Mouse (Mus musculus): ENCODE data around the gene Gm20388. TPM values are rescaled to one million over a fixed set of nuclear protein-coding genes. Genes with fewer than 3 reads are reported as not detected.

The Gm20388 gene
- polyA plus RNA-seq, 1 experiment = 49.7 TPM

DNA sequence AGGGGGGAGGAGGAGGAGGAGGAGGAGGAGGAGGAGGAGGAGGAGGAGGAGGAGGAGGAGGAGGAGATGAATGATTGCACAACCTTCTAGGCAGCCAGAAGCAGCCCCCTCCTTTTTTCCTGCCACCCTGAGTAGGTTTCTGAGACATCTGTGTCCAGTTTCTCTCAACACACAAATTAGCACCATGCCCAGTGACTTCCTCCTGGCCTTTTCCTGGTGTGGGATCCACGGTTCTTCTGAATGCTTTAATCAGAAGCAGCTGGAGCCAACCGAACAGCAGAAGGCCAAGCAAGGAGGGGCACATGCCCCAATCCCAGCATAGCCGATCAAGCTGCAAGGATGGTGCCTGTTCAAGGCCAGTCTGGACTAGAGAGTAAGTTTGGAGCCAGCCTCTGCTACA lies 3889.2 kb downstream of the Gm20388 start:
- Histone ChIP-seq H3K27me3 (replicated peaks; ENCODE audit: control insufficient read depth, insufficient read depth, low read length) (no peaks in the 10 kb centered on the region), H3K4me3 (ENCODE audit: insufficient read depth, low read depth, low read length) (no peak overlapping the region), H3K4me1 (ENCODE audit: control insufficient read depth, insufficient read depth, low read length) (no peaks in the 10 kb centered on the region), H3K36me3 (ENCODE audit: control insufficient read depth, insufficient read depth, low read length) (no peaks in the 10 kb centered on the region), H3K27ac (ENCODE audit: insufficient read depth, low read depth, low read length) (no peak overlapping the region)
- DNase-seq = no peak
- 53% methylated on average over 3 of the region's 3 CpGs for WGBS
- no peak for TF ChIP-seq POLR2A (IDR thresholded peaks at IDR 0.05; ENCODE audit: low read depth, low read length)
- TF ChIP-seq CTCF (conservative IDR thresholded peaks at IDR 0.05; ENCODE audit: insufficient read depth, insufficient read length, low read depth, low read length) = no peak

DNA sequence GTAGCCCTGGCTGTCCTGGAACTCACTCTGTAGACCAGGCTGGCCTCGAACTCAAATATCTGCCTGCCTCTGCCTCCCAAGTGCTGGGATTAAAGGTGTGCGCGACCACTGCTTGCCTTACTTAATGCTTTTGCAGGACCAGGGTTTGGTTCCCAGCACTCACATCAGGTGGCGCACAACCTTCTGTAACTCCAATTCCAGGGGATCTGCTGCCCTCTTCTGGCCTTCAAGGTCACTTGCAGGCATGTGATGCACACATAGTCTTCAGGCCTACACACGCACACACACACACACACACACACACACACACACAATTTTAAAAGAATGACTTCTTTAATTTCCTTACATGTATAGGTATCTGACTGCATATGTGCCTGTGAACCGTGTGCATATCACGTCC lies 3890.2 kb downstream of the Gm20388 start:
- TF ChIP-seq POLR2A (IDR thresholded peaks at IDR 0.05; ENCODE audit: low read depth, low read length) (no peak), CTCF (conservative IDR thresholded peaks at IDR 0.05; ENCODE audit: insufficient read depth, insufficient read length, low read depth, low read length) (0 out of 2 replicates have a peak, but pooled peaks have one; percentile 6)
- no peak for DNase-seq
- Histone ChIP-seq H3K27ac (ENCODE audit: insufficient read depth, low read depth, low read length) (no peak overlapping the region), H3K36me3 (ENCODE audit: control insufficient read depth, insufficient read depth, low read length) (no peaks in the 10 kb centered on the region), H3K27me3 (replicated peaks; ENCODE audit: control insufficient read depth, insufficient read depth, low read length) (no peaks in the 10 kb centered on the region), H3K4me3 (ENCODE audit: insufficient read depth, low read depth, low read length) (no peak overlapping the region), H3K4me1 (ENCODE audit: control insufficient read depth, insufficient read depth, low read length) (peaks cover 5% of the 10 kb centered on the region; the same call in 1 of the 2 replicates)
- WGBS = 94% methylated on average over 7 of the region's 7 CpGs

GRCm38 (mm10) chr8:123801538-123801937 lies 3890.9 kb downstream of the Gm20388 start:
- Histone ChIP-seq H3K4me1 (ENCODE audit: control insufficient read depth, insufficient read depth, low read length) (peaks cover 5% of the 10 kb centered on the region; the same call in 1 of the 2 replicates), H3K27ac (ENCODE audit: insufficient read depth, low read depth, low read length) (no peak overlapping the region), H3K27me3 (replicated peaks; ENCODE audit: control insufficient read depth, insufficient read depth, low read length) (no peaks in the 10 kb centered on the region), H3K4me3 (ENCODE audit: insufficient read depth, low read depth, low read length) (no peak overlapping the region), H3K36me3 (ENCODE audit: control insufficient read depth, insufficient read depth, low read length) (no peaks in the 10 kb centered on the region)
- TF ChIP-seq POLR2A (IDR thresholded peaks at IDR 0.05; ENCODE audit: low read depth, low read length) = no peak
- TF ChIP-seq CTCF (conservative IDR thresholded peaks at IDR 0.05; ENCODE audit: insufficient read depth, insufficient read length, low read depth, low read length) = no peak
- DNase-seq = no peak
- WGBS = 90% methylated on average over 2 of the region's 2 CpGs

GRCm38 (mm10) chr8:123803639-123804038 lies 3893.0 kb downstream of the Gm20388 start:
- Histone ChIP-seq H3K4me1 (ENCODE audit: control insufficient read depth, insufficient read depth, low read length) (peaks cover 17% of the 10 kb centered on the region), H3K27me3 (replicated peaks; ENCODE audit: control insufficient read depth, insufficient read depth, low read length) (no peaks in the 10 kb centered on the region), H3K27ac (ENCODE audit: insufficient read depth, low read depth, low read length) (no peak overlapping the region), H3K4me3 (ENCODE audit: insufficient read depth, low read depth, low read length) (no peak overlapping the region), H3K36me3 (ENCODE audit: control insufficient read depth, insufficient read depth, low read length) (no peaks in the 10 kb centered on the region)
- DNase-seq = no peak
- TF ChIP-seq POLR2A (IDR thresholded peaks at IDR 0.05; ENCODE audit: low read depth, low read length) = no peak
- no peak for TF ChIP-seq CTCF (conservative IDR thresholded peaks at IDR 0.05; ENCODE audit: insufficient read depth, insufficient read length, low read depth, low read length)
- 83% methylated on average over 1 of the region's 1 CpGs for WGBS

- TF ChIP-seq CTCF (conservative IDR thresholded peaks at IDR 0.05; ENCODE audit: insufficient read depth, insufficient read length, low read depth, low read length) (no peak), POLR2A (IDR thresholded peaks at IDR 0.05; ENCODE audit: low read depth, low read length) (no peak)
- WGBS = 86% methylated on average over 7 of the region's 7 CpGs
- H3K4me3 ChIP-seq (ENCODE audit: insufficient read depth, low read depth, low read length) = no peak overlapping the region
- DNase-seq = no peak
- H3K27ac ChIP-seq (ENCODE audit: insufficient read depth, low read depth, low read length) = no peak overlapping the region
- no peaks in the 10 kb centered on the region for H3K36me3 ChIP-seq (ENCODE audit: control insufficient read depth, insufficient read depth, low read length)
- H3K27me3 ChIP-seq (replicated peaks; ENCODE audit: control insufficient read depth, insufficient read depth, low read length) = no peaks in the 10 kb centered on the region
- H3K4me1 ChIP-seq (ENCODE audit: control insufficient read depth, insufficient read depth, low read length) = peaks cover 17% of the 10 kb centered on the region
Measured at GRCm38 (mm10) chr8:123804586-123804985, 3893.9 kb downstream of the Gm20388 start.

- no peaks in the 10 kb centered on the region for H3K27me3 ChIP-seq (replicated peaks; ENCODE audit: control insufficient read depth, insufficient read depth, low read length)
- no peak for TF ChIP-seq CTCF (conservative IDR thresholded peaks at IDR 0.05; ENCODE audit: insufficient read depth, insufficient read length, low read depth, low read length)
- TF ChIP-seq POLR2A (IDR thresholded peaks at IDR 0.05; ENCODE audit: low read depth, low read length) = no peak
- H3K36me3 ChIP-seq (ENCODE audit: control insufficient read depth, insufficient read depth, low read length) = no peaks in the 10 kb centered on the region
- no peak for DNase-seq
- 18% methylated on average over 15 of the region's 15 CpGs for WGBS
- H3K27ac ChIP-seq (ENCODE audit: insufficient read depth, low read depth, low read length) = peak overlapping the region; percentile 69
- H3K4me1 ChIP-seq (ENCODE audit: control insufficient read depth, insufficient read depth, low read length) = peaks cover 17% of the 10 kb centered on the region
- H3K4me3 ChIP-seq (ENCODE audit: insufficient read depth, low read depth, low read length) = peak overlapping the region; percentile 84
Measured at GRCm38 (mm10) chr8:123805209-123805717, 3894.6 kb downstream of the Gm20388 start.

GRCm38 (mm10) chr8:123805718-123806373 lies 3895.2 kb downstream of the Gm20388 start, which contains the start of gene Rab4a:
Gene Rab4a, plus strand, starts transcription at chr8:123805985.
- peak; percentile 93 for DNase-seq
- Histone ChIP-seq H3K36me3 (ENCODE audit: control insufficient read depth, insufficient read depth, low read length) (no peaks in the 10 kb centered on the region), H3K27ac (ENCODE audit: insufficient read depth, low read depth, low read length) (peak within 1 kb of the TSS; percentile 72), H3K27me3 (replicated peaks; ENCODE audit: control insufficient read depth, insufficient read depth, low read length) (no peaks in the 10 kb centered on the region), H3K4me3 (ENCODE audit: insufficient read depth, low read depth, low read length) (peak within 1 kb of the TSS; percentile 84), H3K4me1 (ENCODE audit: control insufficient read depth, insufficient read depth, low read length) (peaks cover 17% of the 10 kb centered on the region)
- under 1% methylated on average over 40 of the region's 48 CpGs for WGBS
- TF ChIP-seq POLR2A (IDR thresholded peaks at IDR 0.05; ENCODE audit: low read depth, low read length) = peak; percentile 41
- TF ChIP-seq CTCF (conservative IDR thresholded peaks at IDR 0.05; ENCODE audit: insufficient read depth, insufficient read length, low read depth, low read length) = no peak

Measured in kidney, adult 2 months (tissue).